Mouse (Mus musculus) midbrain, embryonic 16.5 days (tissue): ENCODE measurements around the gene Btd. TPM values are rescaled to one million over a fixed set of nuclear protein-coding genes. Genes with fewer than 3 reads are reported as not detected.

Experiments used
- ATAC-seq: fragments of 200-750 bp; cut with Nextera tagmentation; 2 replicates; pipeline ENCODE4 v1.8.0; 2017; ENCODE audit warnings: moderate TSS enrichment
- H3K27ac ChIP-seq: fragments of 300-500 bp; sonication (generic); 2 replicates; pipeline ENCODE4 v1.5.1; 2014; ENCODE audit warnings: mild to moderate bottlenecking, low read length, mixed read lengths
- H3K27me3 ChIP-seq: fragments of 300-500 bp; sonication (generic); 2 replicates; pipeline ENCODE4 v1.6.1; 2014; ENCODE audit warnings: low read depth, low read length, mixed read lengths; ENCODE audit not compliant: control insufficient read depth, insufficient read depth
- H3K36me3 ChIP-seq: fragments of 300-500 bp; sonication (generic); 2 replicates; pipeline ENCODE4 v1.6.1; 2014; ENCODE audit warnings: mild to moderate bottlenecking, low read length, moderate library complexity, mixed read lengths; ENCODE audit not compliant: control insufficient read depth, insufficient read depth
- H3K4me1 ChIP-seq: fragments of 300-500 bp; sonication (generic); 2 replicates; pipeline ENCODE4 v1.6.1; 2014; ENCODE audit warnings: mild to moderate bottlenecking, low read length, mixed read lengths; ENCODE audit not compliant: control insufficient read depth, insufficient read depth
- H3K4me2 ChIP-seq: fragments of 300-500 bp; sonication (generic); 2 replicates; pipeline ENCODE4 v1.6.1; 2014; ENCODE audit warnings: mild to moderate bottlenecking, low read length, mixed read lengths
- H3K4me3 ChIP-seq: fragments of 300-500 bp; sonication (generic); 2 replicates; pipeline ENCODE4 v1.5.1; 2014; ENCODE audit warnings: low read depth, mild to moderate bottlenecking, low read length, moderate library complexity, mixed read lengths
- H3K9ac ChIP-seq: fragments of 300-500 bp; sonication (generic); 2 replicates; pipeline ENCODE4 v1.6.1; 2014; ENCODE audit warnings: low read depth, low read length, mixed read lengths
- H3K9me3 ChIP-seq: fragments of 300-500 bp; sonication (generic); replicated peaks from 2 replicates; pipeline ENCODE4 v1.6.1; 2014; ENCODE audit warnings: mild to moderate bottlenecking, low read length, mixed read lengths; ENCODE audit not compliant: control insufficient read depth, poor library complexity, severe bottlenecking
- WGBS: fragments of 180-500 bp; shearing (Covaris S2); extraction: QIAGEN DNeasy Blood & Tissue Kit; methylation state at CpG from one replicate; pipeline ENCODE4 v1.1.7; 2014; 5-methylcytosine and 5-hydroxymethylcytosine counted together
- polyA plus RNA-seq: library from polyadenylated mRNA; unstranded; fragments of >200 nt; fragmentation: Nextera tagmentation; extraction: Ambion mirVana; gene quantifications from 2 replicates; pipeline ENCODE4 v1.2.1, GENCODE M21; 2015

Gene Btd
- polyA plus RNA-seq, 1 experiment from 2014 or later = 17.2 TPM

DNA sequence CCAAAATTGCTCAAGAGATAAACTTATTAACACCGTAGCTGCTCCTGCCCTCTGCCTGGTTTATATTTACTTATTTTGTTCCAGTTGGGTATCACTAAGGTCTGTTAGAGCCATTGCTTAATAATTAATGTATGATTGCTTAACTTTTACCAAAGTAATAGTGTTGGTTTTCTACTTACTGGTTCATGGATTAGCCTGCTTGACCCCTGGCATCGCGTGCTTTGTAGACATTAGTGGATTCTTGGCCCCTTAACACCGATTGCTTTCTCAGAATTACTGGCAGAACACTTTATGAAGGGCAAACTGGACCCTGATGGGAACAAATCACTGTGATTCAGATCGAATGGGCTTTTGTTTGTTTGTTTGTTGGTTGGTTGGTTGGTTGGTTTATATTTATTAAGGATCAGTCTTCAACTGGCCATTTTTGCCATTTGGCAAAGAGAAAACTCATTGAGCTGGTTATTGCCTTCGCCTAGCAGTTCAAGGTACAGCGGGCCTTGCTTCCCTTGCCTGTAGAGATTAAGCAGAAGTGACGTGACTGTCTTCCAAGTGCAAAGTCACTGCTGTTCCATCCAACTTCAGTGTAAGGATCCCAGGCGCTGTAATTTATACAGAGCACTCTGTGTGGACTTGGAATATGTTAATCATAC lies 803 bp downstream of the Btd start:
- Histone ChIP-seq H3K4me2 (peak overlapping the region; percentile 98), H3K9me3 (no peaks in the 10 kb centered on the region), H3K36me3 (no peaks in the 10 kb centered on the region), H3K9ac (0 out of 2 replicates have a peak overlapping the region, but pooled peaks have one; percentile 77), H3K27ac (no peak overlapping the region), H3K4me3 (peak overlapping the region; percentile 67), H3K27me3 (no peaks in the 10 kb centered on the region), H3K4me1 (peaks cover 11% of the 10 kb centered on the region)
- WGBS = 71% methylated on average over 9 of the region's 9 CpGs
- no peak for ATAC-seq

DNA sequence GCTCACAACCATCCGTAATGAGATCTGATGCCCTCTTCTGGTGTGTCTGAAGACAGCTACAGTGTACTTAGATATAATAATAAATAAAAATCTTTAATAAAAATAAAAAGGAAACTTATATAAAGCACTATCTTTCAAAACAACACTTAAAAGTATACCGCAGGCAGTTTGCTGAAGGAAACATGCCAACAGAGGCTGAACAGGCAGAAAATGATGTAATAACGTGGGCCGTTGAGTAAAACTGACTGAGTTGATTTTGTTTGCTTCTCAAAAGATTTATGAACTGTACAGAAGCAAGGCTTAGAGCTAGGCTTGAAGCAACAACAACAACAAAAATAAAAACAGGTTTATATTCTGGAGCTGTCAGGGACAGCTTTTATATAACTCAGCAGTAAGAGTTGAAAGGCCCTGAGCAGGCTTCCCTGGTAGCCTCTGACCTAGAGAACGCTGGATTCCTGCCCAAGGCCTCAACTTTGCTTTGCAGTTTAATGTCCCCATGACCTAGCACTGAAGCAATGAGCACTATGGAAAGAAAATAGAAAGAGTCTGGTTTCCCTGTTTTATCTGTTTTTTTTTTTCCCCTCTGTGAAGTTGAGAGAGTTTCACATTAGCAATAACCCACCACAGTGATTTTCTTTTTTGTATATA lies 3.5 kb downstream of the Btd start:
- WGBS = 95% methylated on average over 5 of the region's 5 CpGs
- no peaks in the 10 kb centered on the region for H3K36me3 ChIP-seq
- peaks cover 11% of the 10 kb centered on the region for H3K4me1 ChIP-seq
- no peak overlapping the region for H3K27ac ChIP-seq
- no peak overlapping the region for H3K9ac ChIP-seq
- ATAC-seq = no peak
- no peaks in the 10 kb centered on the region for H3K9me3 ChIP-seq
- no peak overlapping the region for H3K4me3 ChIP-seq
- no peak overlapping the region for H3K4me2 ChIP-seq
- no peaks in the 10 kb centered on the region for H3K27me3 ChIP-seq

DNA sequence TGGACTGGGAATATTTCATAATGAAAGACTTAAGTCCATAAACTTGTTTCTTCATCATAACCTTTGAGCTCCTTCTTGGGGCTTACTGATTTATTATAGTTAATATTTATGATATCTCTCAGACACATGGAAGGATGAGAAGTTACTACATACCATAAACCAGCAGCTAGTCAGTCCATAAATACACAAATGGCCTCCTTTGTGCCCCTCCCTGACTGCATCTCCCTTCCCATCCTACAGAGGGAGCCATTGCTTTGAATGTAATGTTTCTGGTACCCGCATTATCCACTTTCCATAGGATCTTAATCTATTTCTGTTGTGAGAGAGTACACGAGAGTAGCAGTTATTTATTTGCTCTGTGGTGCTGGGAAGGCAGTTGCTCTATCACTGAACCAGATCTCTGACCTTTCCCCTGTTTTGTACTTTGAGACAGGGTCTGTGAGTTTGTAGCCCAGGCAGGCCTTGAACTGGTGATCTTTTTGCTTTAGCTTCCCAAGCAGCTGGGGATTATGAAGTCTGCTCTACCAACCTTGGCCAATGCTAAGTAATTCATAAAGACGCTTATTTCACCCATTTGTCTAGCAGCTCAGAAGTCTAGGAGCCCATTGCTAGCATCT lies 4.2 kb downstream of the Btd start:
- H3K36me3 ChIP-seq = no peaks in the 10 kb centered on the region
- no peak for ATAC-seq
- H3K9ac ChIP-seq = no peak overlapping the region
- no peak overlapping the region for H3K4me2 ChIP-seq
- no peak overlapping the region for H3K4me3 ChIP-seq
- WGBS = 73% methylated on average over 3 of the region's 3 CpGs
- H3K9me3 ChIP-seq = no peaks in the 10 kb centered on the region
- H3K27ac ChIP-seq = no peak overlapping the region
- H3K4me1 ChIP-seq = peaks cover 9% of the 10 kb centered on the region
- H3K27me3 ChIP-seq = no peaks in the 10 kb centered on the region

- no peaks in the 10 kb centered on the region for H3K27me3 ChIP-seq
- WGBS = 92% methylated on average over 7 of the region's 7 CpGs
- H3K36me3 ChIP-seq = no peaks in the 10 kb centered on the region
- H3K4me1 ChIP-seq = peaks cover 5% of the 10 kb centered on the region
- no peaks in the 10 kb centered on the region for H3K9me3 ChIP-seq
- no peak overlapping the region for H3K27ac ChIP-seq
- H3K4me3 ChIP-seq = no peak overlapping the region
- no peak for ATAC-seq
- H3K4me2 ChIP-seq = no peak overlapping the region
- H3K9ac ChIP-seq = no peak overlapping the region
Measured at GRCm38 (mm10) chr14:31645920-31646319, 5.1 kb downstream of the Btd start.

GRCm38 (mm10) chr14:31647991-31648390 lies 7.2 kb downstream of the Btd start:
- Histone ChIP-seq H3K36me3 (no peaks in the 10 kb centered on the region), H3K27ac (no peak overlapping the region), H3K27me3 (no peaks in the 10 kb centered on the region), H3K4me2 (no peak overlapping the region), H3K9ac (no peak overlapping the region), H3K9me3 (no peaks in the 10 kb centered on the region), H3K4me1 (no peaks in the 10 kb centered on the region), H3K4me3 (no peak overlapping the region)
- ATAC-seq = no peak
- 90% methylated on average over 10 of the region's 10 CpGs for WGBS

GRCm38 (mm10) chr14:31650347-31650746 lies 9.5 kb downstream of the Btd start:
- Histone ChIP-seq H3K4me2 (no peak overlapping the region), H3K4me3 (no peak overlapping the region), H3K9ac (no peak overlapping the region), H3K36me3 (no peaks in the 10 kb centered on the region), H3K27ac (no peak overlapping the region), H3K27me3 (no peaks in the 10 kb centered on the region), H3K9me3 (no peaks in the 10 kb centered on the region), H3K4me1 (no peaks in the 10 kb centered on the region)
- 98% methylated on average over 3 of the region's 3 CpGs for WGBS
- ATAC-seq = no peak

DNA sequence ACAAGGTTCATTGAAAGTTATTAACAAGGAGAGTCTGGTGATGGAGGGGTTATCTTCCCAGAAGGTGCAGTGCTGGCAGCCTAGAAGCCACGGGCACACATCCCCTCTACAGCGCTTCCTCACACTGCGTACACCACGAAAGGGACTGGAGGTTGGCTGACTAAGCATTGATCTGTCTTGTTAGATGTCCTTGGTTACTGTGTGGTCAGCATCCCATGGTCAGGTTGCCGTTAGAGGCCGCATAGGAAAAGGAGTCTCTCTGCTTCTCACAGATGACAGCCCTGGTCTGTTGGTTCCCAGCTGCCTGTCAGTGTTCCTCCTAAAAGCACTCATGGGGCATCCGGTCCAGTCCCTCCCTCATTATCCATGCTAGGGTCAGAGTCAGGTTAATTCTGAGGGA lies 10.4 kb downstream of the Btd start:
- 92% methylated on average over 7 of the region's 7 CpGs for WGBS
- ATAC-seq = no peak
- H3K4me3 ChIP-seq = no peak overlapping the region

DNA sequence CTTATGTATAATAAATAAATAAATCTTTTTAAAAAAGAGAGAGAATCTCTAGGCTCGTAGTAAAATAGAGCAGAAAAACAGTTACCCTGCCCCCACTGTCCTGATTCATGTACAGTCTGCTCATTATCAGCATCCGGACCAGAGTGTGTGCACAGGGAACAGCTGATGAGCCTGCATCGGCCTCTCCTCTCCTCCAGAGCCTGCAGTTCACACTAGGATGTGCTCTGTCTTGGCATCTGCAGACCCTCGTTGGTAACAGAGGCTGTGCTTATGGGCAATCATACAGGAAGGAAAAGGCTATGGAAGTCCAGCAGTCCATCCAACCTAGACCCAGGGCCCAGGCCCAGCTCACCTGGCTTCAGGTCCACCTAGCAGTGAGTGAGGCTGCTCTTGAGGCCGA lies 11.3 kb downstream of the Btd start:
- Histone ChIP-seq H3K36me3 (no peaks in the 10 kb centered on the region), H3K27ac (no peak overlapping the region), H3K4me2 (no peak overlapping the region), H3K9me3 (no peaks in the 10 kb centered on the region), H3K9ac (no peak overlapping the region), H3K4me3 (no peak overlapping the region), H3K4me1 (no peaks in the 10 kb centered on the region), H3K27me3 (no peaks in the 10 kb centered on the region)
- no peak for ATAC-seq
- 78% methylated on average over 5 of the region's 5 CpGs for WGBS

More for the DNA sequence above, 10.4 kb downstream of the Btd start:
- no peaks in the 10 kb centered on the region for H3K27me3 ChIP-seq
- H3K4me2 ChIP-seq = no peak overlapping the region
- H3K27ac ChIP-seq = no peak overlapping the region
- no peaks in the 10 kb centered on the region for H3K4me1 ChIP-seq
- no peaks in the 10 kb centered on the region for H3K9me3 ChIP-seq
- no peak overlapping the region for H3K9ac ChIP-seq
- no peaks in the 10 kb centered on the region for H3K36me3 ChIP-seq

GRCm38 (mm10) chr14:31652624-31653023 lies 11.8 kb downstream of the Btd start:
- no peak for ATAC-seq
- Histone ChIP-seq H3K9me3 (no peaks in the 10 kb centered on the region), H3K27ac (no peak overlapping the region), H3K36me3 (no peaks in the 10 kb centered on the region), H3K27me3 (no peaks in the 10 kb centered on the region), H3K4me1 (no peaks in the 10 kb centered on the region), H3K4me2 (no peak overlapping the region), H3K4me3 (no peak overlapping the region), H3K9ac (no peak overlapping the region)
- WGBS = 92% methylated on average over 1 of the region's 1 CpGs
